Comparison of ENCODE assay signal across 9 mouse cellular contexts in genomic region chr1:182087753-182088633, GRCm38 (mm10). TPM values are rescaled to one million over a fixed set of nuclear protein-coding genes. Genes with fewer than 3 reads are reported as not detected.
DNase-seq lines count a peak whose midpoint lies in the region; TF ChIP-seq lines count a peak whose summit lies in the region.
"Had no signal": no experiment of that assay in that cellular context is flagged by ENCODE, and none has a peak within 500 bp of the region (broad histone marks: within the 10 kb centered on the region; RNA-seq: fewer than 3 reads in every experiment).

No protein-coding gene starts in this region.

- no peak overlapping the region for H3K4me3 ChIP-seq in heart, adult 2 months
- H3K4me3 ChIP-seq: left cerebral cortex, adult 2 months had no signal

- peak in 1 of 2 experiments; percentile 50 for DNase-seq in heart, adult 2 months
- DNase-seq in heart, adult 8-10 months (ENCODE audit: low spot score), result no peak
- DNase-seq in 3134 (ENCODE audit: extremely low read depth, insufficient read length, low spot score), result peak; percentile 73
- peak; percentile 57 to 61 for DNase-seq in adrenal gland, postnatal 36 days
- DNase-seq in layer of hippocampus, adult 9-10 months (ENCODE audit: low spot score), result peak; percentile 35
- DNase-seq in c-Kit-positive CD71-positive TER-119-positive erythroid progenitor cells, embryonic 14.5 days (ENCODE audit: low spot score), result no peak
- no peak for DNase-seq in right cerebral cortex, postnatal 25 days
- no peak for DNase-seq in right cerebral cortex, adult 18-20 months

- H3K4me1 ChIP-seq in heart, adult 2 months (ENCODE audit: control insufficient read depth, insufficient read depth, low read length), result peaks cover 22% of the 10 kb centered on the region

- H3K36me3 ChIP-seq in heart, adult 2 months (ENCODE audit: control insufficient read depth, insufficient read depth, low read length), result no peaks in the 10 kb centered on the region

- H3K79me2 ChIP-seq in heart, adult 2 months (replicated peaks; ENCODE audit: control insufficient read depth, insufficient read depth, low read length), result no peaks in the 10 kb centered on the region

- no peak overlapping the region for H3K9ac ChIP-seq in heart, adult 2 months (ENCODE audit: low read depth, low read length)

- no peak for TF ChIP-seq POLR2A in heart, adult 2 months (IDR thresholded peaks at IDR 0.05; ENCODE audit: insufficient read depth, low read depth, low read length)

- TF ChIP-seq CTCF in heart, adult 2 months (IDR thresholded peaks at IDR 0.05), result no peak

- no peaks in the 10 kb centered on the region for H3K27me3 ChIP-seq in heart, adult 2 months (ENCODE audit: control insufficient read depth, insufficient read depth, low read length)

- no peak for TF ChIP-seq EP300 in heart, adult 2 months (IDR thresholded peaks at IDR 0.05; ENCODE audit: insufficient read depth, low read depth, low read length)

- intact Hi-C loops in heart, adult 2 months (cut with DNase I), result loop anchor here (5.0 kb wide), 1 partner anchor 66 kb away; no protein-coding TSS in a partner anchor

- H3K27ac ChIP-seq in heart, adult 2 months, result peak overlapping the region; percentile 75; the same call in 1 of the 2 replicates

- 68% methylated on average over 14 of the region's 14 CpGs for WGBS in heart, adult 2 months

RNA-seq across cellular contexts. Expression of gene Srp9, which starts 36.5 kb away (rescaled TPM):
- total RNA-seq in heart, adult 2 months (2021), result 10 to 100 TPM; 40.5 to 47.6 TPM
- 29.4 and 39.0 TPM in 2 replicates for polyA plus RNA-seq in heart, adult 2 months (2012; rRNA removed)
- 10 to 100 TPM; 42.7 to 54.0 (median 47.9) TPM for total RNA-seq in heart, adult 8-10 months (2022)
- 10 to 100 TPM; 57.1 to 72.5 TPM for total RNA-seq in adrenal gland, postnatal 36 days (2021)

Comparison
In these comparisons a context has a peak if more than half of its experiments do, and no peak if none do; other contexts are left out.
1. DNase-seq: peak in 3134 (single experiment), adrenal gland, postnatal 36 days (2 of 2) and layer of hippocampus, adult 9-10 months (single experiment); none in heart, adult 8-10 months (single experiment), c-Kit-positive CD71-positive TER-119-positive erythroid progenitor cells, embryonic 14.5 days (single experiment), right cerebral cortex, postnatal 25 days (single experiment) and right cerebral cortex, adult 18-20 months (single experiment).